Mouse (Mus musculus) forebrain, embryonic 14.5 days (tissue): ENCODE results near the gene Cinp. TPM values are rescaled to one million over a fixed set of nuclear protein-coding genes. Genes with fewer than 3 reads are reported as not detected.

Experiments used
- ATAC-seq: fragments of 200-750 bp; cut with Nextera tagmentation; 2 replicates; pipeline ENCODE4 v1.8.0; 2017; ENCODE audit warnings: mild to moderate bottlenecking, moderate library complexity
- DNase-seq: peaks from one replicate; pipeline ENCODE4 v3.0.0-alpha.2; 2015; ENCODE audit warnings: low spot score
- H3K27ac ChIP-seq: fragments of 300-500 bp; sonication (generic); 2 replicates; pipeline ENCODE4 v1.5.1; 2014; ENCODE audit warnings: low read depth, mild to moderate bottlenecking, control low read depth, low read length, moderate library complexity
- H3K27me3 ChIP-seq: fragments of 300-500 bp; sonication (generic); replicated peaks from 2 replicates; pipeline ENCODE4 v1.6.1; 2014; ENCODE audit warnings: low read length, control low read depth, mixed read lengths; ENCODE audit not compliant: control insufficient read depth, insufficient read depth
- H3K36me3 ChIP-seq: fragments of 300-500 bp; sonication (generic); 2 replicates; pipeline ENCODE4 v1.6.1; 2014; ENCODE audit warnings: low read length, control low read depth; ENCODE audit not compliant: control insufficient read depth, insufficient read depth
- H3K4me1 ChIP-seq: fragments of 300-500 bp; sonication (generic); 2 replicates; pipeline ENCODE4 v1.6.1; 2014; ENCODE audit warnings: antibody characterized with exemption, low read length, control low read depth; ENCODE audit not compliant: control insufficient read depth, insufficient read depth
- H3K4me2 ChIP-seq: fragments of 300-500 bp; sonication (generic); 2 replicates; pipeline ENCODE4 v1.6.1; 2014; ENCODE audit warnings: mild to moderate bottlenecking, control low read depth, low read length
- H3K4me3 ChIP-seq: fragments of 300-500 bp; sonication (generic); 2 replicates; pipeline ENCODE4 v1.5.1; 2014; ENCODE audit warnings: low read depth, low read length, control low read depth
- H3K9ac ChIP-seq: fragments of 300-500 bp; sonication (generic); 2 replicates; pipeline ENCODE4 v1.6.1; 2014; ENCODE audit warnings: mild to moderate bottlenecking, low read length, control low read depth, moderate library complexity
- H3K9me3 ChIP-seq: fragments of 300-500 bp; sonication (generic); replicated peaks from 2 replicates; pipeline ENCODE4 v1.6.1; 2016; ENCODE audit warnings: low read length, control low read depth, mixed read lengths; ENCODE audit not compliant: control insufficient read depth
- WGBS: fragments of 180-500 bp; shearing (Covaris S2); extraction: QIAGEN DNeasy Blood & Tissue Kit; methylation state at CpG from one replicate; pipeline ENCODE4 v1.1.7; 2014; 5-methylcytosine and 5-hydroxymethylcytosine counted together
- polyA plus RNA-seq: library from polyadenylated mRNA; unstranded; fragments of >200 nt; fragmentation: Nextera tagmentation; extraction: Ambion mirVana; gene quantifications from 2 replicates; pipeline ENCODE4 v1.2.1, GENCODE M21; 2014

Cinp gene
- polyA plus RNA-seq, 1 experiment from 2014 or later, result 86.2 TPM

DNA sequence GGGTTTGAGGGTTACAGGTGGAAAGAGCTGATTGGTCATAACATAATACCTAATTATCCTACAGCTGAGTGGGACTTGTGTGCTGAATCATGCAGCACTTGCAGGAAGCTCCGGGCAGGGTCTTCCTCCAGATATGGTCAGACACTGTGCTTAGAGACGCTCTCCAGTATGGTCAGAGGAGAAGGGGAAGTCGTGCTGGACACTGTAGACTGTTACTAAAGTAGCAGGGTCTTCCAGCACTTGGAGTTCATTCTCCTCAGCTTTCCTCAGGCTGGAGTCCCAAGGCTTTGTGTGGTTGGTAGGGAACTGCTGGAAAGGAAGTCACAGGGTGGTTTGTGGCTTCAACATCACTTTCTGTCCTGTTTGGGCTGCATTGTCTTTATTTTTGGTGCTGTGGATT is 18.9 kb upstream of the Cinp start:
- WGBS, result 89% methylated on average over 3 of the region's 3 CpGs
- H3K27ac ChIP-seq, result no peak overlapping the region
- H3K9me3 ChIP-seq, result no peaks in the 10 kb centered on the region

GRCm38 (mm10) chr12:110903536-110903935 is 14.6 kb upstream of the Cinp start:
- Histone ChIP-seq H3K27me3 (no peaks in the 10 kb centered on the region), H3K4me1 (no peaks in the 10 kb centered on the region), H3K27ac (no peak overlapping the region), H3K4me3 (no peak overlapping the region), H3K36me3 (peaks cover 7% of the 10 kb centered on the region; the same call in 1 of the 2 replicates), H3K9ac (no peak overlapping the region), H3K9me3 (no peaks in the 10 kb centered on the region), H3K4me2 (no peak overlapping the region)
- WGBS, result 92% methylated on average over 2 of the region's 2 CpGs
- ATAC-seq (no peak), DNase-seq (no peak)

More for the DNA sequence above, 18.9 kb upstream of the Cinp start:
- H3K9ac ChIP-seq, result no peak overlapping the region
- H3K4me3 ChIP-seq, result no peak overlapping the region
- ATAC-seq, result no peak
- H3K36me3 ChIP-seq, result no peaks in the 10 kb centered on the region
- no peaks in the 10 kb centered on the region for H3K4me1 ChIP-seq
- no peak overlapping the region for H3K4me2 ChIP-seq
- no peaks in the 10 kb centered on the region for H3K27me3 ChIP-seq
- DNase-seq, result no peak

DNA sequence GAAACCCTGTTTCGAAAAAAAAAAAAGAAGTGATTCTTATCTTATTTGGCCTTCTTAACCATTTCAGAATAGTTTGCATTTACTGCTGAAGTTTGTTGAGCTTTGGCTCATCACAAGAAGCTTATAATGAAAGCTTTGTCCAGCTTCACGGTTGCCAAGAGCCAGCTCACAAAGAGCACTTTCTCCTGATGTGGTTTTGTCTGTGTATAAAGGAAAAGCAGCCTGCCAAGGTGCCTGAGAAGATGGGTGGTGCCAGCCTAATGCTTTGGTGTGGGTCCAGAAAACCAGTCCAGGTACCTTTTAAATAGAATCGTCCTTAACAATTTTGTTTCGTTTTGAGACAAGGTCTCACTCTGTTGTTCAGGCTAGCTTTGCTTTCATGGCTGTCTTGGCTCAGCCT is 13.2 kb upstream of the Cinp start:
- DNase-seq (peak; percentile 1), ATAC-seq (no peak)
- Histone ChIP-seq H3K27ac (no peak overlapping the region), H3K9ac (no peak overlapping the region), H3K4me3 (no peak overlapping the region), H3K36me3 (peaks cover 7% of the 10 kb centered on the region; the same call in 1 of the 2 replicates), H3K4me1 (no peaks in the 10 kb centered on the region), H3K9me3 (no peaks in the 10 kb centered on the region), H3K27me3 (no peaks in the 10 kb centered on the region), H3K4me2 (no peak overlapping the region)
- WGBS, result 73% methylated on average over 4 of the region's 4 CpGs

GRCm38 (mm10) chr12:110891887-110892286 is 2.9 kb upstream of the Cinp start:
- DNase-seq, result no peak
- H3K27me3 ChIP-seq, result no peaks in the 10 kb centered on the region
- peaks cover 16% of the 10 kb centered on the region for H3K4me1 ChIP-seq
- no peak for ATAC-seq
- no peak overlapping the region for H3K27ac ChIP-seq
- H3K4me3 ChIP-seq, result no peak overlapping the region
- 0 out of 2 replicates have a peak, but pooled peaks cover 6% of the 10 kb centered on the region for H3K36me3 ChIP-seq
- 89% methylated on average over 1 of the region's 1 CpGs for WGBS
- H3K4me2 ChIP-seq, result no peak overlapping the region
- H3K9me3 ChIP-seq, result no peaks in the 10 kb centered on the region
- no peak overlapping the region for H3K9ac ChIP-seq

DNA sequence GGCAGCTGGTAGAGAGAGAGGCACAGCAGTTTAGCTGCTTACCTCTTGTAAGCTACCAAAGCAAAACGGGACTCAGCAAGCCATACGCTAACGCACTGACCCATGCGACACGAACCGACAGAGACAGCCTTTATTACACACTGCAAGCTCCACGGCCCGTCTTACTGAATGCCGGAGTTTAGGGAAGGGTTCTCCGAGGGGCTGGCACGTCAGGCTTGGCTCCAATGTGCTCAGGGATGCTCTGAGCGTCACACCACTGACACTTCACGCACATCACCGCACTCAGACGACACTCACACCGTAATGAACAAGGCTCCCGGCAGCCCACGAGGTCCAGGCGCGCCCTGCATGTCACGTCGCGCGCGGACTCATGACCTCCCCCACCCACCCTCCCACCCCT is 339 bp downstream of the Cinp start:
- Histone ChIP-seq H3K4me1 (peaks cover 16% of the 10 kb centered on the region), H3K9me3 (no peaks in the 10 kb centered on the region), H3K4me3 (peak overlapping the region; percentile 70), H3K4me2 (peak overlapping the region; percentile 91), H3K36me3 (peaks cover 3% of the 10 kb centered on the region; the same call in 1 of the 2 replicates), H3K9ac (peak overlapping the region; percentile 88), H3K27ac (no peak overlapping the region), H3K27me3 (no peaks in the 10 kb centered on the region)
- 1% methylated on average over 25 of the region's 25 CpGs for whole genome bisulfite sequencing
- ATAC-seq, result no peak; the same call in none of the 2 replicates
- DNase-seq, result no peak

DNA sequence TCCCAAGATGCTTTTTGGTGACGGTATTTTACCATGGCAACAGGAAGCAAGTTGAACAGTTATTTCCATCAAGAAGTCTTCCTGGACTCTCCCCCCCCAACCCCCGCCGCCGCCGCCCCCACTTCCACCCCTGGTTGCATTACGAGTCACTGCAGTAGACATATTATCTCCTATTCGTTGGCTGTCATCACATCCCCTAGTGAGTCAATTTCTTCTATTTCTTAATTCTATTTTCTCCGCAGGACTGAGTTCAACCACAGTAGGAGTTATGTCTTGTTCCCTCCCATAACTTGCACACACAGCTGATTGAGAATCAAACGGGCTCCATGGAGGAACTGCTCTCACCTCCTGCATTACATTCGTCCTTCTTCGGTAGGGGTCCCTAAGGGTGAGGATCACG is 839 bp downstream of the Cinp start:
- no peaks in the 10 kb centered on the region for H3K9me3 ChIP-seq
- H3K27ac ChIP-seq, result no peak overlapping the region

GRCm38 (mm10) chr12:110885251-110885650 is 3.7 kb downstream of the Cinp start:
- no peak overlapping the region for H3K4me2 ChIP-seq
- no peak overlapping the region for H3K4me3 ChIP-seq
- ATAC-seq (no peak), DNase-seq (no peak)
- 92% methylated on average over 2 of the region's 2 CpGs for WGBS
- H3K27ac ChIP-seq, result no peak overlapping the region
- peaks cover 24% of the 10 kb centered on the region for H3K36me3 ChIP-seq
- H3K4me1 ChIP-seq, result peaks cover 15% of the 10 kb centered on the region
- H3K27me3 ChIP-seq, result no peaks in the 10 kb centered on the region
- no peaks in the 10 kb centered on the region for H3K9me3 ChIP-seq
- H3K9ac ChIP-seq, result no peak overlapping the region

More for the DNA sequence above, 839 bp downstream of the Cinp start:
- no peaks in the 10 kb centered on the region for H3K27me3 ChIP-seq
- ATAC-seq (no peak), DNase-seq (no peak)
- peak overlapping the region; percentile 70 for H3K4me3 ChIP-seq
- peak overlapping the region; percentile 91 for H3K4me2 ChIP-seq
- peaks cover 16% of the 10 kb centered on the region for H3K4me1 ChIP-seq
- WGBS, result 46% methylated on average over 12 of the region's 12 CpGs
- H3K36me3 ChIP-seq, result peaks cover 6% of the 10 kb centered on the region; the same call in 1 of the 2 replicates
- peak overlapping the region; percentile 88 for H3K9ac ChIP-seq

DNA sequence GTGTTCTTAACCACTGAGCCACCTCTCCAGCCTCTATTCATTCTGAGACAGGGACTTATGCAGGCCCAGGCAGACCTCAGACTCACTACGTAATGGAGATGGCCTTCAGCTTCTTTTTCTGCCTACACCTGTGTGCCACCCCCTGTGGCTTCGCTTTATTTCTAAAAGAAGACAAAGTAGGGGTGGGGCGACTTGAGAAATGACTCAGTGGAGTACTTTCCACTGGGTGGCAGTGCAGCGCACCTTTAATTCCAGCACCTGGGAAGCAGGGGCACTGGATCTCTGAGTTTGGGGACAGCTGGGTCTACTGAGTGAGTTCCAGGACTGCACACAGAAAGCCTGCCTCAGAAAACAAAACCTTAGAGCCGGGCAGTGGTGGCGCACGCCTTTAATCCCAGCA is 6.7 kb downstream of the Cinp start:
- DNase-seq (no peak), ATAC-seq (no peak)
- Histone ChIP-seq H3K4me2 (no peak overlapping the region), H3K9ac (no peak overlapping the region), H3K27ac (no peak overlapping the region), H3K36me3 (peaks cover 48% of the 10 kb centered on the region), H3K4me3 (no peak overlapping the region), H3K9me3 (no peaks in the 10 kb centered on the region), H3K4me1 (no peaks in the 10 kb centered on the region), H3K27me3 (no peaks in the 10 kb centered on the region)
- WGBS, result 90% methylated on average over 7 of the region's 7 CpGs

DNA sequence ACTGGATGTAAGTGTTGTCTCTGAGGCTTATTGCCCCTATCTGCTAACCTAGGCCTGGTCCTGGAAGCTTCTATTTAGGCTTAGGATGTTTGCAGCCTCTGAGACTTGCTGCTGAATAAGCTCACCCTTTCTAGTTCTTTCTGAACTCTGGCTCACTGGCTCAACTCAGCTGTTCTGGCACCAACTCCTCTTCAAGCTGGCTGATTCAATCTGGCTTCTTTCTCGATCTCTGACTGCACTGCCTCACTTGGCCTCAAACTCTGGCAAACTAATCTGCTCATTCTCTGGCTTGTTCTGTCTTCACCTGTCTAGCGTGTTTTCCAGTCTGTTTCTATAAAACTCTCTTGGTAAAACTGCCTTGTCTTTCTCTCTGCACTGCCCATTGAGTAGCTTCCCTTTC is 13.6 kb downstream of the Cinp start:
- Histone ChIP-seq H3K9ac (no peak overlapping the region), H3K36me3 (peaks cover 88% of the 10 kb centered on the region), H3K27me3 (no peaks in the 10 kb centered on the region), H3K4me3 (no peak overlapping the region), H3K4me1 (no peaks in the 10 kb centered on the region), H3K4me2 (no peak overlapping the region), H3K27ac (no peak overlapping the region), H3K9me3 (no peaks in the 10 kb centered on the region)
- WGBS, result 89% methylated on average over 2 of the region's 2 CpGs
- DNase-seq, result no peak
- no peak for ATAC-seq
